Mouse (Mus musculus): ENCODE results near the gene Grtp1. TPM values are rescaled to one million over a fixed set of nuclear protein-coding genes. Genes with fewer than 3 reads are reported as not detected.
A peak's percentile ranks its signal among the peaks of the same experiment; 100 is the strongest.

The Grtp1 gene
- polyA plus RNA-seq, 1 experiment, result 20.6 TPM

DNA sequence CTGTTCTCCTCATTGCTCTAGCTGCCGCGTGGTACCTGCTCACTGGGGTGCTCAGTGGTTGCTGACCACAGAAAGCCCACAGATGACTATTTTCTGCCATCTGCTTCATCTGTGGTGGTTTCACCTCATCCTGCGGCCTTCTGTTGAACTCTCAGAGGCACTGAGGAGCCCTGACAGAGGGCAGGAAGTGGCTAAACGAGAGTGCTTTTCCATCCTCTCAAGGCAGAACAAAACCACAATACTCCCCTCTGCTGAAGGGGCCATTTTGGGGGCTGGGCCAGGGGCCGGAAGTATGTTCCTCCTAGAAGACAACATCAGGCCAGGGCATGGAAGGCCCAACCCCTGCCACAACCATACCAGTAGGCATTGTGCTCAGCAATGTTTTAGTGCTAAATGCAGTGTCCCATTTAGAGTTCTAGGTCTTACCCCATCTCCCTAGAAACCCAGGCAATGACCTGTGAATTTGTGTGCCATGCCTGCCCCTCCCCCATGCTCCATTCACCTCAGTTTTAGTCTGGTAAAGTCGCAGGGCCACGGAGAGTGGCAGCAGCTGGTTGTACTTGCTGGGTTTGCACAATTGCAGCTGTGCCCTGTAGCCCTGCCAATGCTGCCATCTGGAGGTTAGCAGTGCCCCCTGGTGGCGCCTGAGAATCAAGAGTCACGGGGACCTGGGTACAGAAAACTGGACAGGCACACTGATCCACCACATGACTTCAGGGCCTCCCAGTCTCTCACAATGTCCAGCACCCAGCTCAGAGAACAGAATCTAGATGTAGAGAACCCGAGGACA, 13.3 kb upstream of the Grtp1 start:
- H3K27ac ChIP-seq (ENCODE audit: control insufficient read depth, insufficient read depth, low read depth, low read length, poor library complexity), result no peak overlapping the region
- TF ChIP-seq POLR2A (IDR thresholded peaks at IDR 0.05; ENCODE audit: borderline replicate concordance, control insufficient read depth, low read depth, low read length), result no peak
- peak; percentile 87 for TF ChIP-seq CTCF (IDR thresholded peaks at IDR 0.05; ENCODE audit: control insufficient read depth, insufficient read depth, low read length)
- 1% methylated on average over 10 of the region's 10 CpGs for WGBS
- H3K4me1 ChIP-seq (ENCODE audit: control insufficient read depth, insufficient read depth, low read length), result peaks cover 1% of the 10 kb centered on the region; the same call in 1 of the 2 replicates
- H3K4me3 ChIP-seq (replicated peaks; ENCODE audit: control insufficient read depth, low read depth, low read length), result no peak overlapping the region

DNA sequence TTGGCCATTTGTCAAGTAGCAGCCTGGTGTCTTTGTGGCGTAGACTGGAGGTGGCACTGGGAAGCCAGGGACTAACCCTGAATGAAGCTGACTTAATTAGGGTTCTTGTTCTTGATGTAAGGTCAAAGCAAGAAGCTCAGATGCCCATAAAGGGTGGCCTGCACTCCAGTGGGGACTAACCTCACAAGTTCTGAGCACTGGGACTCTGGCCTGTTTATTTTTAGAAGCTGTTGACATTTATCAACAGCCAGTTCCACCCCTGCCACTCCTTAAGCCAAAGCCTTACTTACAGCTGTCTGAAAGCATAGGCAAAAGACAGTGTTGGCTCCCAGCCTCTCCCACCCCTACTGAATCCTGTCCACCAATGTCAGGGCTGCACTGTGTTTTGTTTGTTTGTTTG, 9.3 kb upstream of the Grtp1 start:
- Histone ChIP-seq H3K27ac (ENCODE audit: control insufficient read depth, insufficient read depth, low read depth, low read length, poor library complexity) (peak overlapping the region; percentile 35; the same call in 1 of the 2 replicates), H3K4me3 (replicated peaks; ENCODE audit: control insufficient read depth, low read depth, low read length) (no peak overlapping the region), H3K4me1 (ENCODE audit: control insufficient read depth, insufficient read depth, low read length) (peaks cover 3% of the 10 kb centered on the region)
- TF ChIP-seq POLR2A (IDR thresholded peaks at IDR 0.05; ENCODE audit: borderline replicate concordance, control insufficient read depth, low read depth, low read length), result no peak
- no peak for TF ChIP-seq CTCF (IDR thresholded peaks at IDR 0.05; ENCODE audit: control insufficient read depth, insufficient read depth, low read length)
- WGBS, result 64% methylated on average over 1 of the region's 1 CpGs

DNA sequence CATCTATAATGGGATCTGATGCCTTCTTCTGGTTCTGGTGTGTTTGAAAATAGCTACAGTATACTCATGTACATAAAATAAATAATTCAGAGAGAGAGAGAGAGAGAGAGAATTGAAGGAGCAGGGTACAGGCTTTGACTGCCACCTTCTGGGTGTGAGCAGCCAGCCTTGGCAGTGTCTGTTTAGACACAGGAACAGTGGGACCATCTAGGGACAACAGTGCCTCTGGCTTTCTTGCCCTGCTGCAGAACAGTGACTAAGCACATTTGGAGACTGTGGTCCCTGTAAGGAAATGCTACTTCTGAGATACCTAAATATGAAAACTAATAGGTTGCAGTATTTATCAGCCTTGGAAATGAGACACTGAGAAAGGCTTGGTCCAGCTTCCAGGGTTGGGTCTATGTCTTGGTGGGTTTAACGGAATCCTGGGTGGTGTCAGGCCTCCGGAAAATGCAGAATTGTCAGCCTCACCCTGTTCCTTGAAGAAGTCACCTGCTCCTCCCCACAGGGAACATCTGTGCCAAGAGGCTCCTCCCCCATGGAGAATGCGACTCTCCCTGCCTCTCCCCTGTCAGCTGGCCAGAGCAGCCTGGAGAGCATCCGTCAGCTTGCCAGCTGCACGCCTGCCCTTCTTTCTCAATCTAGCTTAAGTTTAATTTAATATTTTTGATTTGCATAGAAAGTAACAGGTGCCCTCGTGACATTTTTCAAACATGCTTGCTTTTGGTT, 8.4 kb upstream of the Grtp1 start:
- Histone ChIP-seq H3K27ac (ENCODE audit: control insufficient read depth, insufficient read depth, low read depth, low read length, poor library complexity) (no peak overlapping the region; the same call in 1 of the 2 replicates), H3K4me1 (ENCODE audit: control insufficient read depth, insufficient read depth, low read length) (peaks cover 4% of the 10 kb centered on the region), H3K4me3 (replicated peaks; ENCODE audit: control insufficient read depth, low read depth, low read length) (no peak overlapping the region)
- WGBS, result 15% methylated on average over 6 of the region's 6 CpGs
- TF ChIP-seq CTCF (IDR thresholded peaks at IDR 0.05; ENCODE audit: control insufficient read depth, insufficient read depth, low read length), result peak; percentile 37; the same call in 1 of the 2 replicates
- no peak for TF ChIP-seq POLR2A (IDR thresholded peaks at IDR 0.05; ENCODE audit: borderline replicate concordance, control insufficient read depth, low read depth, low read length)

DNA sequence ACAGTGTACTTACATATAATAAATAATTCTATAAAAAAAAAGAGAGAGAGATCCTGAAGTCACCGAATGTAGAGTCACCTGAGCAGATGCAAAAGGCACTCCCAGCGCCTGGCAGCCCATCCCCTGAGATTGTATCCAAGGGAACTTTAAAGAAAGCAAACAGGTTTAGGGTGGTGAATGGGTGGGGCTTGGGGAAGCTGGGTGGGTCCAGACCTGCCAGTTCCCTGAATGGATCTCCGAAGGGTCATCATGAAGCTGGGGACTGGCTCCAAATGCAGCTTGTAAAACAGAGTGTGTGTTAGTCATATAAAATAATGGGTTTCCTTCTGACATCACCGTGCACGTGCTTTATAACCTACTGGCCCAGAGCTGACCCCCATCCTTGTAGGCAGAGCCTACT, 5.9 kb upstream of the Grtp1 start:
- WGBS, result 80% methylated on average over 5 of the region's 5 CpGs
- peaks cover 2% of the 10 kb centered on the region for H3K4me1 ChIP-seq (ENCODE audit: control insufficient read depth, insufficient read depth, low read length)
- no peak overlapping the region for H3K4me3 ChIP-seq (replicated peaks; ENCODE audit: control insufficient read depth, low read depth, low read length)
- no peak overlapping the region for H3K27ac ChIP-seq (ENCODE audit: control insufficient read depth, insufficient read depth, low read depth, low read length, poor library complexity)
- no peak for TF ChIP-seq CTCF (IDR thresholded peaks at IDR 0.05; ENCODE audit: control insufficient read depth, insufficient read depth, low read length)
- TF ChIP-seq POLR2A (IDR thresholded peaks at IDR 0.05; ENCODE audit: borderline replicate concordance, control insufficient read depth, low read depth, low read length), result no peak

DNA sequence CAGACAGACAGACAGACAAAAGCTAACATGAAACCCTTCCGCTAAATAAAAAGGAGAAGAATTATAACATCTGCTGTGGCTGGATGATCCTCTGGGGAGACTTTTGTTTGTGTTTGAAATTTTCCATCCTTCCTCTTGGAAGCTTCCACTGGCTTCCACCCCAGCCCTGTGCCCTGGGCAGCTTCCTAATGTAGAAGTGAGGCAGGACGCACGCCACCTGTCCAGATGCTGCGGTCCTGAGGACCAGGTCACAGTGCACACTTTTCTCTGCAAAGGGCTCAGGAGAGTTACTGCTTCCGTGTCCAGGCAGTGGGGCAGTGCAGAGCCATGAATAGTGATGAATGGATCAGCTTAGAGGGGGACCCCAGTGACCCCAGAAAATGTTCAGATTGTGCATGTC, 4.9 kb upstream of the Grtp1 start:
- WGBS, result 93% methylated on average over 5 of the region's 5 CpGs
- no peak for TF ChIP-seq CTCF (IDR thresholded peaks at IDR 0.05; ENCODE audit: control insufficient read depth, insufficient read depth, low read length)
- TF ChIP-seq POLR2A (IDR thresholded peaks at IDR 0.05; ENCODE audit: borderline replicate concordance, control insufficient read depth, low read depth, low read length), result no peak
- Histone ChIP-seq H3K4me3 (replicated peaks; ENCODE audit: control insufficient read depth, low read depth, low read length) (no peak overlapping the region), H3K4me1 (ENCODE audit: control insufficient read depth, insufficient read depth, low read length) (peaks cover 2% of the 10 kb centered on the region), H3K27ac (ENCODE audit: control insufficient read depth, insufficient read depth, low read depth, low read length, poor library complexity) (no peak overlapping the region)

DNA sequence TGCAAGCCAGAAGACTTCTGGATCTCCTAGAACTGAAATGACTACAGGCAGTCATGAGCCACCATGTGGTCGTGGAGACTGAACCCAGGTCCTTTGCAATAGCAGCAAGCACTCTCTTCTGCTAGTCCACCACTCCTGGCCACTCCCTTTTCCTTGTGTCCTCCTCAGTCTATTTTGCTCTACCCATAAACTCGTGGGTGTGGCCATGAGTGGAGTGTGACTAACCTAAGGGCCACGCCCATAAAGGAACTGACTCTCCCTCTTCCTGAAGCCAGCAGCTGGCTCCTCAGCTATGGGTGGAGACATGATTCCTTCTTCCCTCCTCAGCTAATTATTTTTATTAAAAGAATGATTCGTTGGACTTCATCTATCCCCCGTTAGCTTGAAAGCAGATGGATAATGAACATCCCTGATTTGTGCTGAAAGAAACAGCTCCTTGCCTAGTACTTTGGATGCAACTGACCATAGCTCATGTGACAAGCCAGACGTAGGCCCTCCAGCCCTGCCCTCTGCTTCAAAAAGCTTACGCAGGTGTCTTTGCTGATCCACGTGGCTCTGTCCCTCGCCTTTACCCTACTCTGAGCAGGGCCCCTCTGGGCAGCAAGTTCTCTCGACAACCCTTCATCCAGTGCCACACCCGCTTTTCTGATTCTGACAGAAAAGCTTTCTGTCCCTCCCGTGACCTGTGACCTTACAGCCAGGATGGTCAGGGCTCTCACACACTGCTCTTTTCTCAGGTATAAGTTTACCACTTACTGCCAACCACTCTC, 4.1 kb upstream of the Grtp1 start:
- TF ChIP-seq CTCF (IDR thresholded peaks at IDR 0.05; ENCODE audit: control insufficient read depth, insufficient read depth, low read length) (no peak), POLR2A (IDR thresholded peaks at IDR 0.05; ENCODE audit: borderline replicate concordance, control insufficient read depth, low read depth, low read length) (no peak)
- 68% methylated on average over 12 of the region's 12 CpGs for WGBS
- Histone ChIP-seq H3K4me3 (replicated peaks; ENCODE audit: control insufficient read depth, low read depth, low read length) (no peak overlapping the region), H3K4me1 (ENCODE audit: control insufficient read depth, insufficient read depth, low read length) (peaks cover 2% of the 10 kb centered on the region), H3K27ac (ENCODE audit: control insufficient read depth, insufficient read depth, low read depth, low read length, poor library complexity) (no peak overlapping the region)

DNA sequence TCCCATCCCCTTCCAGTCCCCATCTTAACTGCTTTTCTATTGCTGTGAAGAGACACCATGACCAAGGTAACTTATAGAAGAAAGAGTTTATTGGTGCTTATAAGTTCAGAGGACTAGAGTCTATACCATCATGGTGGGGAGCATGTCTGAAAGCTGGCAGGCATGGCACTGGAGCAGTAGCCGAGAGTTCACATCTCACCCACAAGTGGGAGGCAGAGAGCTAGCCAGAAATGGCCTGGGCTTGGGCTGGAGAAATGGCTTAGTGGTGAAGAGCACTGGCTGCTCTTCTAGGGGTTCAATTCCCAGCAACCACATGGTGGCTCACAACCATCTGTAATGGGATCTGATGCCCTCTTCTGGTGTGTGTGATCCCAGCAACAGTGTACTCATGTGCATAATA, 3.1 kb upstream of the Grtp1 start:
- peak overlapping the region; percentile 52 for H3K4me3 ChIP-seq (replicated peaks; ENCODE audit: control insufficient read depth, low read depth, low read length)
- H3K27ac ChIP-seq (ENCODE audit: control insufficient read depth, insufficient read depth, low read depth, low read length, poor library complexity), result peak overlapping the region; percentile 79; the same call in 1 of the 2 replicates
- WGBS, result 68% methylated on average over 1 of the region's 1 CpGs
- TF ChIP-seq CTCF (IDR thresholded peaks at IDR 0.05; ENCODE audit: control insufficient read depth, insufficient read depth, low read length) (peak; percentile 65; the same call in 1 of the 2 replicates), POLR2A (IDR thresholded peaks at IDR 0.05; ENCODE audit: borderline replicate concordance, control insufficient read depth, low read depth, low read length) (no peak)
- H3K4me1 ChIP-seq (ENCODE audit: control insufficient read depth, insufficient read depth, low read length), result peaks cover 2% of the 10 kb centered on the region

DNA sequence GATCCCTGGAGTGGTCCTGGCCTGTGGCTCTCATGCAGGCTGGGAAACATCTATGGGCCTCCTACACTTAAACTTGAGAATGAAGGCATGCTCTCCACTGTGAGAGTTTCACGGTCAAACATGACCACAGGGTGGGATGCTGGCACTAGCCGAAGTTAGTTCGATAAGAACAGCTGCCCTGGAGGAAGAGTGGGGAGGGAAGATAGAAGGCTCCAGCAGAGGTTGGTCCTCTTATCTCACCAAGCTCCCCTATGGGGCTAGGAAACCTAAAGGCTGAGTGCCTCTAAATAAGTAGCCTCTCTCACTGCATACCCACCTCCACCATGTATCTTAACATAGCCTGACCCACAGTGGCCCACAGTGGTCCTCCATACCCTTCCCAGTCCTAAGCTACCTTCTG, 2.4 kb upstream of the Grtp1 start:
- Histone ChIP-seq H3K27ac (ENCODE audit: control insufficient read depth, insufficient read depth, low read depth, low read length, poor library complexity) (peak overlapping the region; percentile 79), H3K4me1 (ENCODE audit: control insufficient read depth, insufficient read depth, low read length) (peaks cover 2% of the 10 kb centered on the region), H3K4me3 (replicated peaks; ENCODE audit: control insufficient read depth, low read depth, low read length) (peak overlapping the region; percentile 60)
- TF ChIP-seq POLR2A (IDR thresholded peaks at IDR 0.05; ENCODE audit: borderline replicate concordance, control insufficient read depth, low read depth, low read length) (no peak), CTCF (IDR thresholded peaks at IDR 0.05; ENCODE audit: control insufficient read depth, insufficient read depth, low read length) (no peak)
- WGBS, result 71% methylated on average over 3 of the region's 3 CpGs

All from bone marrow, adult 2 months (tissue).